Mouse (Mus musculus) bone marrow, adult 2 months (tissue): Measurements from ENCODE around the gene Gpr82. TPM values are rescaled to one million over a fixed set of nuclear protein-coding genes. Genes with fewer than 3 reads are reported as not detected.
A peak's percentile ranks its signal among the peaks of the same experiment; 100 is the strongest.

ENCODE experiments used
- H3K27ac ChIP-seq: fragments of 200-500 bp; 2 replicates; pipeline ENCODE4 v1.5.1; 2012; ENCODE audit warnings: low read depth, mild to moderate bottlenecking, control low read depth, inconsistent platforms, low read length; ENCODE audit not compliant: control insufficient read depth, poor library complexity, insufficient read depth
- H3K4me1 ChIP-seq: fragments of 200-500 bp; 2 replicates; pipeline ENCODE4 v1.6.1; 2011; ENCODE audit warnings: low read length; ENCODE audit not compliant: control insufficient read depth, insufficient read depth
- H3K4me3 ChIP-seq: fragments of 200-500 bp; replicated peaks from 2 replicates; pipeline ENCODE3; 2011; ENCODE audit warnings: mild to moderate bottlenecking, low read depth, low read length, control low read depth; ENCODE audit not compliant: control insufficient read depth
- CTCF ChIP-seq: fragments of 200-500 bp; IDR thresholded peaks from 2 replicates; pipeline ENCODE4 v1.5.1; 2011; ENCODE audit warnings: low read length, control low read depth; ENCODE audit not compliant: control insufficient read depth, insufficient read depth
- POLR2A ChIP-seq: fragments of 200-500 bp; IDR thresholded peaks from 2 replicates; pipeline ENCODE4 v1.6.1; 2011; ENCODE audit warnings: low read depth, mild to moderate bottlenecking, control low read depth, low read length, borderline replicate concordance; ENCODE audit not compliant: control insufficient read depth
- WGBS: fragments of 180-500 bp; shearing (Covaris S2); methylation state at CpG from one replicate; pipeline ENCODE4 v1.1.7; 2018; 5-methylcytosine and 5-hydroxymethylcytosine counted together
- polyA plus RNA-seq: library from polyadenylated mRNA; stranded (reverse); fragments of >200 nt; gene quantifications from 2 replicates; pipeline ENCODE4 v1.2.4, GENCODE M21; 2011; ENCODE audit warnings: low replicate concordance; ENCODE audit not compliant: missing spikeins, insufficient read depth, insufficient read length

The Gpr82 gene
- polyA plus RNA-seq, 1 experiment = not detected

- Histone ChIP-seq H3K4me3 (no peak overlapping the region), H3K27ac (no peak overlapping the region), H3K4me1 (no peaks in the 10 kb centered on the region; the same call in 1 of the 2 replicates)
- WGBS = 28% methylated on average over 4 of the region's 4 CpGs
- TF ChIP-seq CTCF (no peak), POLR2A (no peak)
Measured at GRCm38 (mm10) chrX:13659201-13659890, 1.8 kb upstream of the Gpr82 start.

- TF ChIP-seq CTCF (no peak), POLR2A (no peak)
- 56% methylated on average over 5 of the region's 5 CpGs for WGBS
- Histone ChIP-seq H3K4me1 (no peaks in the 10 kb centered on the region), H3K4me3 (no peak overlapping the region), H3K27ac (no peak overlapping the region)
Measured at GRCm38 (mm10) chrX:13668867-13669266, 7.7 kb downstream of the Gpr82 start.

GRCm38 (mm10) chrX:13670342-13670741, 9.2 kb downstream of the Gpr82 start:
- no peak overlapping the region for H3K4me3 ChIP-seq
- no peaks in the 10 kb centered on the region for H3K4me1 ChIP-seq
- peak overlapping the region; percentile 69 for H3K27ac ChIP-seq
- TF ChIP-seq POLR2A (no peak), CTCF (no peak)
- WGBS = 72% methylated on average over 3 of the region's 3 CpGs

- H3K4me3 ChIP-seq = no peak overlapping the region
- WGBS = 88% methylated on average over 3 of the region's 3 CpGs
Measured at GRCm38 (mm10) chrX:13673001-13673400, 11.8 kb downstream of the Gpr82 start.

GRCm38 (mm10) chrX:13681748-13682147, 20.6 kb downstream of the Gpr82 start:
- TF ChIP-seq CTCF (no peak), POLR2A (no peak)
- 84% methylated on average over 3 of the region's 3 CpGs for WGBS
- Histone ChIP-seq H3K27ac (no peak overlapping the region), H3K4me1 (no peaks in the 10 kb centered on the region), H3K4me3 (no peak overlapping the region)

More at GRCm38 (mm10) chrX:13673001-13673400, 11.8 kb downstream of the Gpr82 start:
- TF ChIP-seq CTCF (no peak), POLR2A (no peak)
- H3K4me1 ChIP-seq = no peaks in the 10 kb centered on the region
- H3K27ac ChIP-seq = no peak overlapping the region

GRCm38 (mm10) chrX:13686589-13686988, 25.4 kb downstream of the Gpr82 start:
- TF ChIP-seq CTCF = no peak
- no peaks in the 10 kb centered on the region for H3K4me1 ChIP-seq

GRCm38 (mm10) chrX:13688356-13688755, 27.2 kb downstream of the Gpr82 start:
- no peak for TF ChIP-seq POLR2A
- TF ChIP-seq CTCF = no peak
- no peak overlapping the region for H3K27ac ChIP-seq
- WGBS = 66% methylated on average over 2 of the region's 2 CpGs

More at GRCm38 (mm10) chrX:13686589-13686988, 25.4 kb downstream of the Gpr82 start:
- no peak overlapping the region for H3K4me3 ChIP-seq
- 67% methylated on average over 1 of the region's 1 CpGs for WGBS
- H3K27ac ChIP-seq = no peak overlapping the region

GRCm38 (mm10) chrX:13691865-13692264, 30.7 kb downstream of the Gpr82 start:
- WGBS = 61% methylated on average over 4 of the region's 4 CpGs
- Histone ChIP-seq H3K4me1 (no peaks in the 10 kb centered on the region), H3K27ac (no peak overlapping the region), H3K4me3 (no peak overlapping the region)
- TF ChIP-seq POLR2A (no peak), CTCF (no peak)

More at GRCm38 (mm10) chrX:13688356-13688755, 27.2 kb downstream of the Gpr82 start:
- Histone ChIP-seq H3K4me1 (no peaks in the 10 kb centered on the region), H3K4me3 (no peak overlapping the region)
